Mouse (Mus musculus) embryo, embryonic 11 days (tissue): ENCODE results near the gene Prdx2.

Source experiments
- DNase-seq: peaks from one replicate; pipeline ENCODE4 v3.0.0-alpha.2; 2015

The Prdx2 gene

GRCm38 (mm10) chr8:85013230-85013840, 43.9 kb downstream of the Prdx2 start:
- DNase-seq: peak; percentile 90

GRCm38 (mm10) chr8:85014431-85014830, 45.0 kb downstream of the Prdx2 start, which contains the start of gene Best2:
Gene Best2, minus strand, starts transcription at chr8:85014531.
- DNase-seq: no peak

GRCm38 (mm10) chr8:85016724-85017123, 47.3 kb downstream of the Prdx2 start:
- no peak for DNase-seq

- no peak for DNase-seq
These were observed 47.8 kb downstream of the Prdx2 start for GRCm38 (mm10) chr8:85017209-85017608.

GRCm38 (mm10) chr8:85021514-85022055, 52.2 kb downstream of the Prdx2 start:
- DNase-seq: no peak

- DNase-seq: no peak
These were observed 54.5 kb downstream of the Prdx2 start for GRCm38 (mm10) chr8:85023846-85024245.
